Mouse (Mus musculus): ENCODE measurements at regions not wholly inside any gene's neighbourhood (a gene's known extent, or its start where the extent isn't known, plus 50 kb on each side); places are given as distances from the start of the nearest gene placed in this dataset.

- TF ChIP-seq GATA1 (IDR thresholded peaks at IDR 0.05; ENCODE audit: low read length) (no peak), TAL1 (IDR thresholded peaks at IDR 0.05; ENCODE audit: low read length) (no peak)
These were observed 317.9 kb downstream of the Ndfip2 start for GRCm38 (mm10) chr14:105576266-105576665.
